Mouse (Mus musculus) layer of hippocampus, adult 9-11 months (tissue): Measurements from ENCODE around the gene Vps9d1.
"Not testable (repeated sequence)": the region's sequence is repeated elsewhere in the genome, so short reads cannot be mapped to it uniquely, and the experiment has no call there.

ENCODE experiments used
- DNase-seq: peaks from one replicate; pipeline ENCODE4 v3.0.0; 2022

Gene Vps9d1

DNA sequence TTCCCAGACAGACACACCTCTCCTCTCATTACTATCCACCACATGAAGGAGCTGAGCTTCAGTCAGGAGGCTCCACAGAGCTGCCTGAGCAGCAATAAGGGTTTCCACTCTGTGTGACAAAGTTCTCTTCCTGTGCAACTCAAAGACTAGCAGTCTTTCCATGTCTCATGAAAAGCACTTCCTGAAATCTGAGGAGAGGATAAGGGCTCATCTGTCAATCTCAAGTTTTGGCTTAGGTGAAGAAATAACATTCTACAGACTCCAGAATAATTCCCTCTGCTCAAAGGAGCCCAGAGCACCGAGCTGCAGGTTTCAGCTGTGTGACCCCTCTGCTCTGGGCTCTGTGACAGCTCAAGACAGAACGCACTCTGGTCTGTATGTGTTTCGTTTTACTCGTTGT, 1.2 kb downstream of the Vps9d1 start:
- no peak for DNase-seq

DNA sequence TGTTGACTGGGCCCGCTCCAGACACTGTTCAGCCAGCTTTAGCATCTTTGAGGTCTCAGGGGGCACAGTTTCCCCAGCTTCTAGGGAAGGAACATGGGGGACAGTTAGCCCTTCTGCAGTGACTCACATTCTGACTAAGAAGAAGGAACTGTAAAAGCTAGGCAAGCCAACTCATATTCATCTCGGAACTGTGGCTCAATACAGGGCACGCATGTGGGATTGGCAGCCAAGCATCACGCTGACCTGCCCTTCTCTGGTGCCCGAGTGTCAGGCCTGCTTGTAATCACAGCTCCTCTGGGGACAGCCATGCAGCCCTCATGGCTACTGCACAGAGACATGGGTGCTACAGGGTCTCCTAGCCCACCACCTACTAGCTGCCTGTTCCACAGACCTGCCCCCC, 3.2 kb downstream of the Vps9d1 start:
- no peak for DNase-seq

DNA sequence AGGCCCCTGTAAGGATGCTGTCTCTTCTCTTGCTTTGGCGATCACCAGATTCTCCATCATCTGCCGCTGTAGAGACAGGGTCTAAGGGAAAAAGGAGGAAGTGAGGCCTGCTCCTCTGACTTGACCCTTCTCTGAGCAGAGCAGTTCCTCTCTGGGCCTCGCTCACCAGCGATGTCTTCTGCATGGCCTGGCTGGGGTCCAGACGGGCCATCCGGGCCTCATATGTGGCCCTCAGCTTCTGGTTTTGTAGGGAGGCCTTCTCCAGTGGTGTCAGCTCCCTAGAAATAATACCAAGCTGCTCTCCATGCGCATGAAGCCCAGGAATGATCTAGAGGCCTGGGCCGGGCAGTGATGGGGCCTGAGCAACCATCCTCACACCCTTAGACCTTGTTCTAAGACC, 5.6 kb downstream of the Vps9d1 start:
- peak; percentile 69 for DNase-seq

DNA sequence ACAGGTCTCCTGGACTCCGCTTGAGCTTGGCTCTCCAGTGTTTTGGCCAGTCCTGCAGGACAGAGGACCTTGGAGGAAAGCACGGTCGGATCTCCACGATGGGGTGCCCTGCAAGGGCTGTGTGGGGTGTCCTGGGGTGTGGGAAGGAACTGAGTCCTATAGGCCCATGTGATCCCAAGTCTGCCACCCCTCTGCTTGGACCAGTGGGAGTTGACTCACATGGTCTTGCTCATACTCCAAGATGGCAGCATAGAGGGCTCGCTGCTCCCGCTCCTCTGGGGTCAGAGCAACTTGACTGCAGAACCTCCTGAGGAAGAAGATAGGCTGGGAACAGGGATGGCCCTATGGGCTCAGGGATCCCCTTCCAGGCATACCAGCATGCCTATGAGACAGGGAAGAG, 6.4 kb downstream of the Vps9d1 start:
- DNase-seq = no peak

DNA sequence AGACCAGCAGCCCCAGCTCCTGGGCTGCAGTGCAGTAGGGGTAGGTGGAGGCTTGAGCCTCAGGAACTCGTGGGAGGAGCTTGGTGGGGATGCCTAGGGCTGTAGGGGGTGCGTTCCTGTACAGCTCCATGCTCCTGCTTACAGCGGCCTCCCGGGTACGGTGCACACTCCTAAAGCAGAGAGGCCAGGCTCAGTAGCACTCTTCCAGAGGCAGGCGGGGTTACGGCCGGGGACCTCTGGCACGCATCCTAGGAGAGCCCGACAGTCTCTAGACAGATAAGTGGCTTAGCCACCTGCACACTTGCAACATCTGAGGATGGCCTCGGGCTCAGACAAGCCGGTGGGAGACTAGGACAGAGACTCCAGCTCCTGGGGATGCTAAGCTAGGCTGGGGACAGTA, 8.6 kb downstream of the Vps9d1 start:
- DNase-seq = no peak

DNA sequence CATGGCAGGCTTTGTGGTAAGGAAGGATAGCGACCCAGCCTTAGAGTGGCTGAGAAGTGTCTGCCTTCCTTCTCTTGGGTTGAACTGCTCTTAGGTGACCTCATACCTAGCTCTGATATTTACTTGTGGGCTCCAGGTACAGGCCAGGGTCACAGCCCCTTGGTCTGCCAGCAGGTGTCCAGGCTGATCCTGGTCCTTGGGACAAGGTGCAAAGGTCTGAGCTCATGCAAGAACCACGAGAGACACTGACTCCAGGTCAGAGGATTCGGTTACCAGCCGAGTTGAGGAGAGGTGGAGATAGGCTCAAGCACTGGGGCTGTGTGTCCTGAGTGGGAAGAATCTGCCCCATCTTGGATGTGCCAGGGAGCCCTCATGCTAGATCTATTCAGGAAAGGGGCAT, 9.8 kb downstream of the Vps9d1 start:
- DNase-seq = no peak

DNA sequence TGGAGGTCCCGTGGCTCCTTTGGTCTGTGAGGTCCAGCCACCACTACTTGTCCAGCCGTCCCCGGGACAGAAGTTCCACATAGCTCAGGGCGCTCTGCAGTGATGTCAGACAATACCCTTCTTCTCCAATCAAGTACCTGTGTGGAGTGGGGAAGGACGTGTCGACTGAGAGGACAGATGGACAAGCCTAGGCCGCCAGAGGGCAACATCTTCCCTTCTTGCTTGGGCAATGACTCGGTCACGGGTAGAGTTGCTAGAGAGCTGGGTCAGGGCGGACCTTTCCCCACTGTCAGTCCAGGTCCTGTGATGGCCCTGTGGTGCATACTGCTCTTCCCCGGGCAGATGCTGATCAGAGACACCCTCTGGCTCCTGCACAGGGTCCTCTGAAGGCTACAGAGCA, 11.1 kb downstream of the Vps9d1 start:
- no peak for DNase-seq

DNA sequence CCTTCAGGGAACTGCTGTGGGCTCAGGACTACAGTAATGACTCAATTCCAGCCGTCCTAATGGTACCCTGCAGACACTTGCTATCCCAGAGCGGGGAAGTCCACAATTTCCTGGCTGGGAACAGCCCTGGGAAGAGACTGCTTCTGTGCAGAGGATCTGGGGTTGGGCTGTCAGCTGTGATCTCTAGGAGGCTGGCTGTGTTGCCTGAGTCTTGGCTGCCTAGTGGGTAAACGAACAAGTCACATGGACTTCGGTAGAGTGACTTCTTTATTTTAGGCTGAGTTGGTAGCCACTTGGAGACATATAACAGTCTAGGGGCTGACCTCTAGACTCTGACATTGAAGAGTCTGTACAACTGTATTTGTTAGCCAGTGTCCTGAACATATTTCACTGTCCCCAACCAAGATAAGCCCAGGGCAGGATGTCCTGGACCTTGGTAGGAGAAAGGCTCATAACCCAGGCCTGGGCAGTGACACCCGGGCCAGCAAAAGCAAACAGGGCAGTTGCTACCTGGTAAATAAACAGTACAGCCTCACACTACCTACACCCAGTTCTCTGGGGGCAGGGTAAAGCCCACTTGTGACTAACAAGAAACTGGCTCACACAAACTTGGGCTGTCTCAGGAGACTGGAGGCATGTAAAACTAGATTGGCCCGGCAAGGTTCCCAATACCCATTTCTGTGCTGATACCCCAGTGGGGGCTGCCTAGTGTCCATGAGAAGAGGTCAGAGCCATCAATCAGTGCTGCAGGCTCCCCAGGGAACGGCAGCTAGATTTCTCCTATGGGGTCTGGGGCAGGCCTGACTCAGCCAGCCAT, 11.8 kb downstream of the Vps9d1 start:
- no peak for DNase-seq

DNA sequence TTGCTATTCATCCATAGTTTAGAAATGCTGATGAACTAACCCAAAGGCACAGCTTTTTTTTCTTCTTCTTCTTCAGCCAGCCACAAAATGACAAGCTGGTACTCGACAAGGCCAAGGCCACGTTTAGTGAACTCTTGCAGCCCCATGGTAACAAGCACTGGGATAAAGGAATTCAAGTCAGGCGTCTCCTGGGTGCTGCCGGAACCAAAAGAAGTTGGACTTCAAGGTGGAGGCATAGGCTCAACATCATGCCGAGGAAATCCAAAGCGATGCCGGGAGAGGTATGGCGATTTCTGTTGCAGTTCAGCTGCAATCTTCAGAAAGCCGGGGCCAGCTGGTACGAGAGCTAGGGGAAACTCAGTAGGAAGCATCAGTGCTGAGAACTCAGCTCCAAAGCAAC, 14.8 kb downstream of the Vps9d1 start:
- no peak for DNase-seq

DNA sequence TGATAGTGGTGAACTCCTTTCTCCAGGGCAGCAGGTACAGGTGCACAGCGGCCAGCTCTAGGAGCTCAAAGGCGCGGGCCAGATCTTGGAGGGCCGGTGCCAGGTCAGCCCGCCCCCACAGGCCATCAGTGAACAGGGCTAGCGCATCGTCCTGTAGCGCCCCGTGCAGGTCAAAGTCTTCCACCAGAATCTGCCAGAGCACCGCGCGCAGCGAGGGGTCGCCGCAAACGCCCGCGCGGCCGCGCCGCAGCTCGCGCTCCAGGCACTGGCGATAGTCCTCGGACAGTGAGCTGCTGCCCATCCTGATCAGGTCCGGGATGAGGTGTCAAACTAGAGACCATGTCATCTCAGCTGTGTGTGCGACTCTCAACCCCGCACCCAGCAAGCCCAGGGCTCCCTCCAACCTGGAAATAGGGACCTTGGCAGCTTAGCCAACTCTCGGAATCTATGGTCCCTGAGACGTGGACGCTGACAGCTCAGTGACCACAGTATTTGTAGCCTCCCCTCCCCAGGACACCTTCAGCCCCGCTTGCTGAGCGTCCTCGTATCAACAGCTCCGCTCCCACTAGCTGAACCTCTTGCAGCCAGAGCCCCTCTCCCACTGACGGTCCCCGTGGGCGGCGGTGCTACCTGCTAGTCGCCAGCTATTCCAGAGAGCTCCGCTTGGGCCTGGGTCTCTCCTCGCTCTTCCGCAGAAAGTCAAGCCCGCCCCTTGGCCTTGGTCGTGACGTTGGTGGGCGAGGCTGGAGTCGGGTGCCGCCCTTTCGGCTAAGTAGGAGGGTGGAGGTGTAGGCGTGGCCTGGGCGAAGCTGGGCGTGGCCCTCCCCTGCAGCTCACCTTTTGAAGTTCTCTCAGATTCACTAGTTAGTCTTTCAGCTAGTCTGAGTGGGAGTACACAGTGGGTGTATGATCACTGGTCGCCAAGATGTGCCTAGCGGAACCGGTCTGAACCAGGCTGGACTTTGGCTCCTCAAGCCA, 18.3 kb downstream of the Vps9d1 start, which contains the start of gene Spata2l:
Gene Spata2l, minus strand, starts transcription at position 714 of the 978 bp plus-strand sequence.
- peak; percentile 90 for DNase-seq

DNA sequence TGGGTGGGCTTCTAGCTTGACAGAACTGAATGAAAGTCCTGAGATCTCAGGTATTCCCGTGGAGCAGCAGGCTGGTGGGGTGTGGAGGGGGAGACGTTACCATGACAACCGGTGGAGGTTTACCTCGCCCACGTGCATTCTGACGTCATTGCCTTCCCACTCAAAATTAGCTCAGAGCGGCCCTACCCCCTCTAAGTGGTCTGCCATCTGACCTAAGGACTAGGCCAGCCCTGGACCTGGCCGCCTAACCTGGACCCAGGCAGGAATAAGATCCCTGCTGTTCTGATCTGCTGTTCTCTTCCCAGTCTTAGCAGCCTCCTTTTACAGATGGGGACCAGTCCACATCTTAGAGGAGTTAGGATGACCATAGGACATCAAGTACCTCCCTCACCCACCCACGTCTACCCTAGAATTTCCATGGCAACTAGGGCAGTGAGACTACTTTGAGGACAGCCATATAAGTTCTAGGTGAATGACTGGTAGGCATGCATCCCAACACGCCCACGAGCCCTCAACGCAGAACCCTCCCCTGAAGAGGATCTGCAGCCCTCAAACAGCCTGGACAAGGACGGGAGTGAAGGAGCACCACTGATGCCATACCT, 19.1 kb downstream of the Vps9d1 start:
- peak; percentile 90 for DNase-seq

DNA sequence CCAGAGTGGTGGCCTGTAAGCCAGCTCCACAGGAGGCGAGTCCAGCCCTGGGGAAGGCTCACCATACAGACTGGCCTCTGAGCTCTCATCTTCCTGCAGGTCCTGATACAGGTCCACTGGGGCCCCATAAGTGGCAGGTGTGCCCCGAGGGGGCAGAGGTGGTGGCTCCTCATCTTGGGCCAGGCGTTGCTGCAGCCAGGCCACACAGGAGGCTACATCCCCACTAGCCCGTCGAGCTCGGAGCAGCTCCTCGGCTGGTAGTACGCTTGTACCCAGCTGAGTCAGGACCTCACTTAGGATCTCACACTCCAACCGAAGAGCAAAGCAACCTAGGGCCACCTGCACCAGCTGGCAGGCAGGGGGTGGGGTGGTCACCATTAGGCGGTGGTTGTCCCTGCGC, 20.4 kb downstream of the Vps9d1 start:
- DNase-seq = no peak

DNA sequence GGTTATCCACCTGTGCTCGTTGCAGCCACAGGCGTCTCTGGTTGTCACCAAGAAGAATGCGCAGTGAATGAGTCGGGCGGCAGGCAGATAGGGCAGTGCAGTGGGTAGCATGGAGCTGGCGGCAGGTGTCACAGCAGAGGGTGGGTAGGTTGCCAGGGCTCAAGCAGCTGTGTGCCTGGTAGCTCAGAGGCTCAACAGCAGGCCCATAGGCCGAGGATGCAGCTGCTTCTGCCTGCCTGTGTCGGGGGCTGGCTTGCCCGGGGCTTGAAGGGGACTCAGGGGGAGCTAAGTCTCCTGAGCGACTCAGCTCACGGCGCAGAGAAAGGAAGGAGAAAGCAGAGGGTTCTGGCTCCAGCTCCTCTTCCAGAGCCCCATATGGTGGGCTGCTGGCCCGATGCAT, 20.8 kb downstream of the Vps9d1 start:
- no peak for DNase-seq

DNA sequence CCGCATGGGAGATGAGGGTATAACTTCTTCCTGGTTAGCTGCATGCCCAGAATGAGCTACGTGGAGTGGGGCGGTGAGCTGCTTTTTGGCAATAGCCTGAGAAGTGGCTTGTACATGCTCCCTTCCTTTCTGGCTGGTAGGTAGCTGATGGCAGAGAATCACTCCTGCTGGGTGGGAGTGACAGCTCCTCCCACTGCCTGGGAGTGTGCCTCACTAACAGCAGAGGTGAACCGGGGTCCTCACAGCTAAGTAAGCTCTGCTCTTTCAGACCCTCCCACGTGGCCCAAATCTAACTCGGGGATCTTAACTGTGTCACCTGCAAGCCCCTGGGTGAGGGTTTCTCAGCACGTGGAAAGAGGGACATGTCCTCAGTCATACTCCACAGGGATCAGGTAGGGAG, 21.6 kb downstream of the Vps9d1 start:
- no peak for DNase-seq

DNA sequence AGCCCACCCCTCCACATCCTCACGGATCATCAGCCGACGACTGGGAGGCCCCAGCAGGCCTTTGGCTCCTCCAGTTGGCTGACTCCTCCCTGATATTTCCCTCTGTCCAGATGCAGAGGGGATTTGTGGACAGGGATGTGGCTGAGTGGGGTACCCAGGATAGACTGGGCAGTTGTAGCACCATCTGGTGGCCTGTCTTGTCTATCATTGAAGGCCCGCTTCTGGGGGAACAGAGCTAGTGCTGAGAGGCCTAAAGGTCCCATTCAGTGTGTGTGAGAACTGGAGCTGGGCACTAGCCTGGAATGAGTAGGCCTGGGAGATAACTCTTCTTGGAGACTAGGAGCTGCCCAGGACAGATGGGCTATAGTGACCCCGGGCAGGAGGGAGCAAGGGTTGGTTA, 22.4 kb downstream of the Vps9d1 start:
- DNase-seq = no peak

DNA sequence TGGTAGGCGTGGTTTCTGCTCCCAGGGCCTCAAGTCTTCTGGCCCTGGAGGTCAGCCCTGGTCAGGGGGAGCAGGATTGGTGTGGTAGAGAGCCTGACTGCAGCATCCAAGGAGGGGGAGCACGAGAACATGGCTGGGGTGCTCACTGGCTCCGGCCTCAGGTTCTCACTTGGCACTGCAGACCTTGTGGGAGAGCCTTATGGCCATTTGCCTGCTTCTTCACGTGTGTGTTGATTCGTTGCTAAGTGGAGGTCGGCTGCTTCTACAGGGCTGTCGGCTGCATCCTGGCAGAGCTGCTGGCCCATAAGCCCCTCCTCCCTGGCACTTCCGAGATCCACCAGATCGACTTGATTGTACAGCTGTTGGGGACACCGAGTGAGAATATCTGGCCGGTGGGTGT, 23.8 kb downstream of the Vps9d1 start:
- DNase-seq = not testable (repeated sequence)

DNA sequence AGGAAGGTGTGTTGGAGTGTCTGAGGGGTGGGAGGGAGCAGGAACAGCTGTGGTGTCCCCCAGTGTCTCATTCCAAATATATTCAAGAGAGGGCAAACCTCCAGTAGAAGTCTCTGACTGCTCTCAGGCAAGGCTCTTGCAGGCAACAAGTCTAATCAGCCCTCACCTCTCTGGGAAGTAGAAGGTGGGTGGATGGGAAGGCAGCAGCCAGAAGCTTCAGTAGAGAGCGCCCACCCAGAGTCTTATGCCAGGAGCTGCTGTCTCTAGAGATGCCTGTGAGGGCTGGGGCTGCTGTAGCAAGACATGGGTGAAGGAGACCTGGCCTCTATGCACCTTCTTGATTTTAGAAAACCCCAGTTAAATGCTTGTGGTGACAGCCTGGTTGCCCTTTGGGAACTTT, 25.7 kb downstream of the Vps9d1 start:
- DNase-seq = no peak

DNA sequence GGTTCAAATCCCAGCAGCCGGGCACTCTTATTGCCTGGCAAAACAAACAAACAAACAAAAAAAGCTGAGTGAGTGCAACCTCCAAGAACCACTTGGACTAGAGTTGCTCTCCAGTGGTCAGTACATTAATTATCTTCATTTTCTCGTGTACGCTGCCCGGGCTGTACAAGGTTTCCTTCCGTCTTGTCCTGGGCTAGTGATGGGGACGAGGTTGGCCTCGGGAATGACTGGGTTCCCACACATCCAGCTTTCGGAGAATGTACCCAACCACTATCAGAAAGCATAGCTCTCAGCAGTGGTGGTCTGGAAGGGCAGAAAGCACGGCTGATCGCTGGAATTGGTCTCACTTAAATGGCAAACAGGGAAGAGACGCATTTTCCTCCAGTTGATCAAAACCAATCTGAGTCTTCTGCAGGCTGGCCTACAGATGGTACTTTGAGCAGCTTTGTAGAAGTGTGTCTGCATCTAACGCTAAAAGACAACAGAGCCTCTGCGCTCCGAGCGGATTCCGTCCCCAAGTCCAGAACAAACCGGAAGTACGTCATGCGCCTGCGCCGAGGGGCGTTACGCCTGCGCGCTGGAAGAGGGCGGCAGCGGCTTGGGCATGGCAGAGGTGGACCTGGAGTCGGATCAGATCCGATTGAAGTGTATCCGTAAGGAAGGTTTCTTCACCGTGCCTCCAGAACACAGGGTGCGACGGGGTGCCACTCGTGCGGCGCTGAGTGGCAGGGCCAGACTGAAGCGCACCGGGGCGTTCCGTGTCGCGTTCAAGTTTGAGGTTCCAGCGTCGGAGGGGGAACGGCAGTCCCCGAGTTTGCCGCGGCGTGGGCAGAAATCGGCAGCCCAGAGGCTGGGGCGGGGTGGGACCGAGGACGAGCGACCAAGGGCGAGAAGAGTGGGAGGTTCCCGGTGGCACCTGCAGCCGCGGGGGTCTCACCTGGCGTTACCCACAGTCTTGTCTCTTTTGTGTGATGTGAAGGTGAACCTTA, 29.6 kb downstream of the Vps9d1 start, which contains the start of gene Cdk10:
Gene Cdk10, plus strand, starts transcription at position 565 of the 989 bp plus-strand sequence.
- peak; percentile 91 for DNase-seq

DNA sequence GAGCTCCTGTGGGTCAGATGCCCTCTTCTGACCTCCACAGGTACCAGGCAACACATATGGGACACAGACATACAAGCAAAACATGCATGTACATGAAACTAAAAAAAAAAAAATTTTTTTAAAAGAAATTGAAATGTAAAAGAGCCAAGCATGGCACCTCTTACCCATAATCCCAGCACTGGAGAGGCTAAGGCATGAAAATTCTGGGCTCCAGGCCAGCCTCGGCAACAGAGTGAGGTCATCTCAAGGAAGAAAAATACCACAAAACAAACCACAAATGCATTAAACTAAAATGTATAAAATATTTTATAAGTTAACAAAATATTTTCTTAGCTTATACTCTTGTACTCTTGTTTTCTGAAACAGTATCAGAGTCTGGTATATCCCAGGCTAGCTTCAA, 33.2 kb downstream of the Vps9d1 start:
- DNase-seq = no peak

DNA sequence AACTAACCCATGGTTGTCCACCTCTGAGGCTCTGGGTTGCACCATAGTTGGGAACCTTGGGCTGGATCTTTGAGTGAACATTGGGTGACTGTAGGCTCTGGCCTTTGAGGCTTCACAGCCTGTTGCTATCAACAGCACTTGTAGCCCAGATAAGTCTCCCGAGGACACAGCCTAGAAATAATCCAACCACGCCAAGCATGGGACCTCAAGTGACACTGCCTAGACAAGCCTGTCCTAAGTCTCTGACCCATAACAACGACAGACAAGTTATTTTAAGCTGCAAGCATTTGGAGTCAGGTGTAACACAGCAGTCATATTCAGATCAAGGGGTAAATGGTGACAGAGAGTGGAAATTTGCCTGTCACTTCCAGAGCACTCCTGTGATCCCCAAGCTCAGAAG, 38.7 kb downstream of the Vps9d1 start:
- DNase-seq = no peak

DNA sequence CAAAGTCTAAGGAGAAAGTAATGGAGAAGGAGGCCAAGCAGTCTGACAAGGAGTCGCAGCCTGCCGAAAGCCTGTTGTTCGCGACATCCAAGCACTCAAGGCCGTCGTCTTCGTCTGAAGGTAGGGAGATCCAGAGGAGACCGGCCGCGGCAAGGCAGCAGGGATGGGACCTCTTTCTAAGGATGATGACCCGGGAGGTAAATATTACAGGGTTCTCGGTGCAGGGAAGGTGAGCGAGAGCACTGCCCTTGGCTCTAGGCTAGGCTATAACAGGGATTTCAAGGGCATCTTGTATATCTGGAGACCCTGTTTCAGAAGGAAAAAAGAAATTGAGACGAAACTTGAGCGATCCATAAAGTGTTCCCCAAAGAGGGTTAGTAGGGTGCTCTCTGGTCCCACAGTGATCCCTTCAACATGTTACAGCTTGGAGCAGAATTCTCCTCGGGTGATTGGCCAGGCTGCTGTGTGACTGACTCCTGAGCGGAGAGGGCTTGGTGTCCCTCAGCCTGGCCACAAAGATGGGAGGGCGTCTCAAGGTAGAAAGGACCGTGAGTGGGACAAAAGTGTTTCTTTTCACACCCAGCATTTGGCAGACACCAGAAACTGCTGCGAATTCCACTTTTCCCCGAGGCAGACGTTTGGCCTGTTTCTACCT, 40.9 kb downstream of the Vps9d1 start:
- no peak for DNase-seq
